Mouse (Mus musculus): Measurements from ENCODE around the gene Dpy30.
"Not testable (repeated sequence)": the region's sequence is repeated elsewhere in the genome, so short reads cannot be mapped to it uniquely, and the experiment has no call there.

Gene Dpy30

DNA sequence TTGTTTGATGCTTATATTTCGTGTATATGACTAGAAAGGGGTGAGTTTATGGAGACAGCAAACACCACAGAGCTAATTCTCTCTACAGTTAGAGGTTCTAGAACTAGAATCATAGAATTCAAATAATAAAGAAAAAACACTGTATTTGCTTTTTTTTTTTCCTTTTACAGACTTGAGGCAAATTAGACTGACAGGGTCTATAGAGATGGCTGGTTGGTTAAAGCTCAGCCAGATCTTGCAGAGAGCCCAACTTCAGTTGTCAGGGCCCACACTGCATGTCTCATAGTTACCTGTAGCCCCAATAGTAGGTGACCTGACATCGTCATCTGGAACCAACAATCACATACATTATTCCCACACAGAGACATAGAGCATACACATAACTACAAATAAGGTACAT lies at the start of gene Dpy30:
Gene Dpy30, minus strand, starts transcription at position 101 of the 400 bp plus-strand sequence.
- DNase-seq (ENCODE audit: extremely low spot score, low read depth, low spot score), result no peak

- DNase-seq (ENCODE audit: extremely low spot score, low read depth, low spot score), result no peak
Measured at GRCm38 (mm10) chr17:74363592-74363991, 39.8 kb upstream of the Dpy30 start.

- no peak for DNase-seq (ENCODE audit: extremely low spot score, low read depth, low spot score)
Measured at GRCm38 (mm10) chr17:74341151-74341550, 17.4 kb upstream of the Dpy30 start.

DNA sequence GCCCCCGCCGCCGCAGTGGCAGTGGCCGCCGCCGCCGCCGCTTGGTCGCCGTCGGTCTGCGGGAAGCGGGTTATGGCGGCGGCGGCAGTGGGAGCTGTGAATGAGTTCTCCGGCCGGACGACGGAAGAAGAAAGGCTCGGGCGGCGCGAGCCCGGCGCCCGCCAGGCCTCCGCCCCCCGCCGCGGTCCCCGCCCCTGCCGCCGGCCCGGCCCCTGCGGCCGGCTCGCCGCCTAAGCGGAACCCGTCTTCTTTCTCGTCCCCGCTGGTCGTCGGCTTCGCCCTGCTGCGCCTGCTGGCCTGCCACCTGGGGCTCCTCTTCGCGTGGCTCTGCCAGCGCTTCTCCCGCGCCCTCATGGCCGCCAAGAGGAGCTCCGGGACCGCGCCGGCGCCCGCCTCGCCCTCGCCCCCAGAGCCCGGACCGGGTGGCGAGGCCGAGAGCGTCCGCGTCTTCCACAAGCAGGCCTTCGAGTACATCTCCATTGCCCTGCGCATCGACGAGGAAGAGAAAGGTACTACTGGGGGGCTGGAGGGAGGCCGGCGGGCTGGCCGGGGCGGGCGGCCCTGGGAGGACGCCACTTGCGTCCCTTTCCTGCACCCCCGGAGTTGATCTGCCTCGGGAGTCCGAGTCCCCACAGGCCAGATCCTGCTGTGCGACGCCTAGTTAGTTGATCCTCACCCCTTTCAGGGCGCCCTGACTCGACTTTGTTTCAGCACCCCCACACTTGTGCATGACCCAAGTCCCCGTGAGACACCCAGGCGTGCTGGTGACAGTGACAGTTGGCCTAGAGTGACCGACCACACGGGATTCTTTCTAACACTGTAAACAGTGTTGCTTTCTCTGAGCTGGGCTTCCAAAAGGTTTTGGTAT lies 15.4 kb upstream of the Dpy30 start, which contains the start of gene Spast:
Gene Spast, plus strand, starts transcription at position 51 of the 868 bp plus-strand sequence.
- DNase-seq (ENCODE audit: extremely low spot score, low read depth, low spot score), result no peak

GRCm38 (mm10) chr17:74338225-74338931 lies 14.6 kb upstream of the Dpy30 start:
- peak; percentile 77 for DNase-seq (ENCODE audit: extremely low spot score, low read depth, low spot score)

DNA sequence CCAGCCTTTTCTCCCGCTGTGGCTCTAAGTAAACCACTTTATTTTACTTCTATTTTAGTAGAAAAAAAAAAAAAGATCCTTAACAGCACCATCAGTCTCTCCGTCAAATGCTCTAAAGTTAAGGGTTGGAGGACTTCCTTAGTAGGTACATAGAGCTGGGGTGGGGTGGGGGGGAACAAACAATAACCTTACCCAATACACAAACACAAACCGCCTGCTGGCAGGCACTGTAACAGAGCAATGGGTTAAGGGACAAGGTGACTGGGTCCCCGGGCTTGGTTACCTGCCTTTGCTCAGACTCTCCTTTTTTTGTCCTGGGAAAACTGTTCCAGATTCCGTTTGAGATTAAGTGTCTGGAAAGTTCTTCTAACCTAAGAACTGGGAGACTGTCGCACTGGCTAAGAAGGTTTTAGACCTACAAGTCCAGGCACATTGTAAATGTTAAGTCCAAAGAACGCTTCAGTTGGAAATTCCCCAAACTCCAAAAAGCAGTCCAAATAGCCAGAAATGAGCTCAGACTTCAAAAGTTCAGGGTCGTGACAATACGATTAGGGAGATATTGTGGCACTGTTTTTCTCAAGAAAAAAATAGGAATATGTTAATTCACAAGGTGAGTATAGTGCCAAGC lies 7.4 kb upstream of the Dpy30 start:
- no peak for DNase-seq (ENCODE audit: extremely low spot score, low read depth, low spot score)

GRCm38 (mm10) chr17:74328146-74328545 lies 4.4 kb upstream of the Dpy30 start:
- DNase-seq (ENCODE audit: extremely low spot score, low read depth, low spot score), result peak; percentile 41

DNA sequence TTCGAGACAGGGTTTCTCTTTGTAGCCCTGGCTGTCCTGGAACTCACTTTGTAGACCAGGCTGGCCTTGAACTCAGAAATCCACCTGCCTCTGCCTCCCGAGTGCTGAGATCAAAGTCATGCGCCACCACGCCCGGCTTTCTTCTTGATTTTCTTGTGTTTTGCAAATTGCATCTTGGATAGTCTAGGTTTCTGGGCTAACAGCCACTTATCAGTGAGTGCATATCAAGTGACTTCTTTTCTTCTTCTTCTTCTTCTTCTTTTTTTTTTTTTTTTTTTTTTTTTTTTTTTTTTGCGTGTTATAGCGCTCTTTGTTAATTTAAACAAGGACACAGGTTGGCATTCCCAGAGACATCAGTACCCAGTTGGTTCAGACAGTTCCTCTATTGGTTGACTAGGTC lies 3.5 kb upstream of the Dpy30 start:
- DNase-seq (ENCODE audit: extremely low spot score, low read depth, low spot score), result not testable (repeated sequence)

GRCm38 (mm10) chr17:74322400-74323054 lies 1.2 kb downstream of the Dpy30 start:
- no peak for DNase-seq (ENCODE audit: extremely low spot score, low read depth, low spot score)

GRCm38 (mm10) chr17:74318721-74319120 lies 5.0 kb downstream of the Dpy30 start:
- DNase-seq (ENCODE audit: extremely low spot score, low read depth, low spot score), result no peak

DNA sequence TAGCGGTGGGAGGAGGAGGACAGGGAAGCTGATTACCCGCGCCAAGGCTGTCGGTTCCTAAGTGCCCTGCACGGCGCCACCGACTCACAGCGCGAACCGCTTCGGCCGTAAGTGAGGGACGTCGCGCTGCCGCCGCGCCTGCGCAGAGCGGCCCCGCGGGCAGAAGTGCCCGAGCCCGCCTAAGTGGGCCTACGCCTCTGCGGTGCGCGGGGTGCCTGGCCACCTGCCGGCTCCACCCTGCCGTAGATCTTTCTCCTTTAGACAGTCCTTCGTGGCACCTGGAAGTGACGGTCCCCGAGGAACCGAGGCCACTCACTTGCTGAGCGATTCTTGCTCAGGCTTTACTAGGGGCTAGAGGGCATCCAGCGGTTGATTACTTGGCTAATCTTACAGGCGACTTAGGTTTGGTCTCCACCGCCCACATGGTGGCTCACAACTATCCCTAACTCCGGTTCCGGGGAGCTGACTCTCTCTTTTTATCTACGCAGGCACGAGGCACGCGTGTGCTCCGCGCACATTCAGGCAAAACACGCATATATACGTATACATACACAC lies 7.4 kb downstream of the Dpy30 start:
- peak; percentile 52 for DNase-seq (ENCODE audit: extremely low spot score, low read depth, low spot score)

DNA sequence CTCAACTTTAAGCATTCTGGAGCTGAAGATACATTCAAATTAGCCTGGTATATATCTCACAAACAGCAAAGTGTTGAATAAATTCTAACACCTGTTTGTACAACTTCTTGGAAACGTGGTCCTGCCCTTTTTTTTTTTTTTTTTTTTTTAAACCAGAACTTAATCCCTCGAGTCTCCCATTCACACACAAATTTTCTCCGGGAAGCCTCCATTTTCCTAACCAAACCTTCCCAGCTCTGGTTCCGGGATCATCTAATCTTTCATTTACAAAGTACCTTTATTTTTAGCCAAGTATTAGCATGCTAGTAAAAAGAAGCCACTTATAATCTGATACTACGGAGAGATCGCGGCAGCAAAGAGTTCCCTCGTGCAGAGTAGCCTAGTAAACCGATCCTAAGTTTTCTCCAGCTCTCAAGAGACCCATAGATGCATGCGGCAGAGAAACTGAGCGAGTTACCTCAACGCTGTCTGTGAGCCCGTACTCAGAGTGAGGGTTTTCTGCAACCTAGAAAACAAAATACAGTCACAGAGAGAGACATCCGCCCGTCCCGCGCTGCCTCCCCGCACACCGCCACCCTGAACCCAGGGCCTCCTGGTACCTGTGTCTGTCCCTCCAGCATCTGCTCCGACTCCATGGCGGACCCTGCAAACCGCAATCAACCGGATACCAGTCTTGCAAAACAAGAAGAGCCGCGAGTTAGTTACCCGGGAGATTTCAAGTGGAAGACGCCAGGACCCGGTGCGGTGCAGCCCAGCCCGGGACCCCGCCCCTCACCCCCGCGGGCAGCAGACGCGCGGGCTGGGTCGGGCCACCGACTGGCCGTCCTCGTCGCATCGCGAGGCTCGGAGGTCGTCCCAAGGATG lies 8.1 kb downstream of the Dpy30 start:
- no peak for DNase-seq (ENCODE audit: extremely low spot score, low read depth, low spot score)

- DNase-seq (ENCODE audit: extremely low spot score, low read depth, low spot score), result no peak
Measured at GRCm38 (mm10) chr17:74306021-74306420, 17.7 kb downstream of the Dpy30 start.

GRCm38 (mm10) chr17:74305616-74306015 lies 18.1 kb downstream of the Dpy30 start:
- DNase-seq (ENCODE audit: extremely low spot score, low read depth, low spot score), result no peak

DNA sequence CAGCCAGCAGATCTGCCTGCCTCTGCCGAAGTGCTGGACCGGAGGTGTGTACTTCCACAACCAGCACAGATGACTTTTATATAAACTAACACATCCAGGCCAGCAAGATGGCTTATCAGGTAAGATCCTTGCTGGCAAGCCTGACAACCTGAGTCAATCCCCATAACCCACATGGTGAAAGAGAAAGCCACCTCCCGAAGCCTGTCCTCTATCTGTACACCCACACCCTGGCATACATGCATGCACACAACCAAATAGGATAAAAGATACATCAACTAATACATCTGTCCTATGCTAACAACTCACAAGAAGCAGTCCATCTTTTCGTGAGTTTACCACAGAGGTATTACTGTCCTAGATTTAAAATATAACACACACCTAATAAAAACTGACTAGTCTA lies 19.7 kb downstream of the Dpy30 start:
- no peak for DNase-seq (ENCODE audit: extremely low spot score, low read depth, low spot score)

DNA sequence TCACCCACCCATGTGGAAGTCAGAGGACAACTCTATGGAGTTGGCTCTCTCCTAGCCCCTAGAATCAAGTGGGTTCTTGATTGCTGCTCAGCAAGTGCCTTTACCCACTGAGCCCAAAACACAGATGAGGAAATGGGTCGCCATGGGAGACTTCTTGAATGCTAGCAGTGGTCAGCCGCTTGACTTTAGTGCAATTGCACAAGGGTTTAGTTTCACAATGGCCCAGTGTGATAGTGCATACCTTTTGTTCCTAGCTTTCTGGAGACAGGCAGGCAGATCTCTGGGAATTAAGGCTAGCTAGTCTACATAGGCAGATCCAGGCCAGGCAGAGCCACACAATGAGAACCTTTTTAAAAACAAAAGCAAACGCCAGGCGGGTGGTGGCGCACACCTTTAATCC lies 23.7 kb downstream of the Dpy30 start:
- no peak for DNase-seq (ENCODE audit: extremely low spot score, low read depth, low spot score)

- DNase-seq (ENCODE audit: extremely low spot score, low read depth, low spot score), result not testable (repeated sequence)
Measured at GRCm38 (mm10) chr17:74296991-74297390, 26.8 kb downstream of the Dpy30 start.

DNA sequence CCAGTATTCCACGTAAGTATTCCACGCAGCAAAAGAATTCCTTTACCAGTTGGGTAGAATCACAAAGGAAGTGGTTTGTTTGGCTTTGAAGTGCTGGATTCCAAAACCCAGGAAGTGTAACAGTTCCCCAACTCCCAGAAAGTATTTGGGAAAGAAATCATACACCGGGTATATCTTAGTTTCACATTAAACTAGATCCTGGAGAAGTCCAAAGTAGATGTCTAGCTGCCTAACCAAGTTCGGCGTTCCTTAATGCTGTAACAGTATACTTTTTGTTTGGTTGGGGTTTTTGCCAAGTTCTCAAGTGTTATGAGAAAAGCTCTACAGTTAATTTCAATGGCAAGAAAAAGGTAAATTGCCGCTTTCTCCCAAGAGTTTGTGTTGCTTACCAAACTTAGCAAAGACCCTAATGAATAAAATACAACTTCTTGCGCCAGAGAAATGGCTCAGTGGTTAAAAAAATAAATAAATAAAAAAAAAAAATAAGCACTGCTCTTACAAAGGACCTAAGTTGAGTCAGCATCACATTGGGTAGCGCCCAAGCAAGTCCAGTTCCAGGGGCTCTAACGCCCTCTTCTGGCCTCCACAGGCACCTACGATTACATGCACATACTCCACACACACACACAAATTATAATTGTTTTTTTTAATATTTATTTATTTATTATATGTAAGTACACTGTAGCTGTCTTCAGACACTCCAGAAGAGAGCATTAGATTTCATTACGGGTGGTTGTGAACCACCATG lies 27.5 kb downstream of the Dpy30 start:
- DNase-seq (ENCODE audit: extremely low spot score, low read depth, low spot score), result no peak
